In genomic region chr17:24549618-24550415, GRCm38 (mm10) we compare ENCODE assay signal across 8 mouse cellular contexts. TPM values are rescaled to one million over a fixed set of nuclear protein-coding genes. Genes with fewer than 3 reads are reported as not detected.
DNase-seq lines count a peak whose midpoint lies in the region; ATAC-seq lines count a peak whose summit lies in the region.

Gene Pkd1, plus strand, starts transcription at chr17:24549834.

- DNase-seq in adrenal gland, adult (ENCODE audit: inconsistent age in 2 of 2, low spot score in 1 of 2), result peak; percentile 100
- DNase-seq in embryo, embryonic 10.5 days (ENCODE audit: low spot score), result peak; percentile 100
- DNase-seq in gastrocnemius, postnatal 14 days, result peak; percentile 98
- peak; percentile 97 to 98 for DNase-seq in left cerebral cortex, postnatal 10 days (ENCODE audit: extremely low spot score in 1 of 2, low spot score in 2 of 2)
- DNase-seq in right cerebral cortex, postnatal 25 days, result peak; percentile 99
- peak; percentile 98 to 100 for DNase-seq in urinary bladder, postnatal 4 days (ENCODE audit: low spot score in 2 of 2)

- ATAC-seq in inflammation-experienced regulatory T-cells, adult 6 months, result peak; percentile 85
- peak; percentile 89 for ATAC-seq in megakaryocyte-erythroid progenitor cell, adult 5-6 weeks (replicated peaks; ENCODE audit: low FRiP score, low TSS enrichment, poor library complexity, severe bottlenecking)

- intact Hi-C loops in gastrocnemius, postnatal 14 days (cut with DNase I; ENCODE audit: low total_unique reads), result no loop called here
- intact Hi-C loops in left cerebral cortex, postnatal 10 days (cut with DNase I), result no loop called here

RNA-seq across cellular contexts. Expression of gene Pkd1, which starts in this region (rescaled TPM):
- 10 to 100 TPM; 32.0 to 36.1 TPM for total RNA-seq in gastrocnemius, postnatal 14 days (2021)
- 10 to 100 TPM in 2 of 3 experiments, 1 to 10 TPM in 1; 9.9 to 32.6 (median 22.6) TPM for polyA plus RNA-seq in inflammation-experienced regulatory T-cells, adult 6 months (2017; shearing (Covaris generic))
- 10 to 100 TPM; 60.8 to 66.7 TPM for total RNA-seq in left cerebral cortex, postnatal 10 days (2021)
- total RNA-seq in megakaryocyte-erythroid progenitor cell, adult 5-6 weeks (2014; fragmentation: Nextera tagmentation), result 17.2 and 20.5 TPM in 2 replicates
- 4.6 and 5.4 TPM in 2 replicates for total RNA-seq in megakaryocyte-erythroid progenitor cell, adult 5-6 weeks (2017)

Comparison
In these comparisons a context has a peak if more than half of its experiments do, and no peak if none do; other contexts are left out.
1. Peak in every context shown above with its lines: DNase-seq and ATAC-seq.